Mouse (Mus musculus): Measurements from ENCODE around the gene Il6st. TPM values are rescaled to one million over a fixed set of nuclear protein-coding genes. Genes with fewer than 3 reads are reported as not detected.
A peak's percentile ranks its signal among the peaks of the same experiment; 100 is the strongest.

Il6st gene
- total RNA-seq, 4 experiments from 2014 or later: 87.6 to 105 (median 97.0) TPM

DNA sequence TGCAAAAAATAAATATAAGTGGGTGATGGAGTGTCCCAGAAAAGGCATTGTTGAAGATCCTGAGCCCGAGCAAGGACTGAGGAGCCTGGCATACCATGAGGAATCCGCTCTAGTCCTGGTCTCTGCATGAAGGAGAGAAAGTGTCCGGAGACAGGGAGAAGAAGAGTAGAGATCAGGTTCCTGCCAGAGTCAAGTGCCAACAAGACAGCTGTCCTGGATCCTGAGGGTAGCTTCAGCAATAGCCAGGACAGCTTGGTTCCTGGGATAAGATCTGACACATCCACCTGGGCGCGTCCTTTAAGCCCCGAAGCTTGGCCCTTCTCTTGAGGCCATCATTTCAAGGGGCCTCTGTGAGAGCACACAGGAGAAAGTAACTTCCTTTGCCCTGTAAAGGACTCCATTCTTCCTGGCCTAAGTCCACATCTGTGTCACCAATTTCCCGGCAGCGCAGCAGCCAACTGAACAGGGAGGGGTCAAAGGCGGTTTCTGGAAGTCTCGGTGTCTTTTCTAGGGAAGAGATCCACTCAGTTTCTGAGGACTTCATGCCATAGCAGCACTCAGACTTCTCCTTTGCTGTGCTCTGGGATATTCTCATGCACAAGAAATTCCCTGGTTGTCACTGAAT is 59.6 kb downstream of the Il6st start:
- DNase-seq (ENCODE audit: low spot score in 2 of 2): no peak

DNA sequence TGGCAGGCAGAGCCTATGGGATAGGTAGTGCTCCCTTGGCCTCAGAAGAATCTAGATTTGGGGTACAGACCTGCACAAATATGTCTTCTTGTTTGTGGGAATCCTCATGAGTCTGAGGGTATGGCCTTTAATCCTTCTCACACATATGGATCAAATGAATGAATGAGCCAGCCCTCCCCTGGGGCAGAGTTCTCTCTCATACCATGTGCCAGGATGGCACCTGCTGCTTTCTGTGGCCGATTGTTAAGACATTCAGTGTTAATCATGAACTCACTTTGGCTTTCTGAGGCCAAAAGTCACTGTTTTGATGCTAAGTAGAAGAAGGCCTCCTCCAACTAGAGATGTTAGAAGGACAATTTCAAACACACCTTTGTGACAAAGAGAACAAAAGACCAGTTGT is 63.3 kb downstream of the Il6st start:
- DNase-seq (ENCODE audit: low spot score in 2 of 2): no peak

DNA sequence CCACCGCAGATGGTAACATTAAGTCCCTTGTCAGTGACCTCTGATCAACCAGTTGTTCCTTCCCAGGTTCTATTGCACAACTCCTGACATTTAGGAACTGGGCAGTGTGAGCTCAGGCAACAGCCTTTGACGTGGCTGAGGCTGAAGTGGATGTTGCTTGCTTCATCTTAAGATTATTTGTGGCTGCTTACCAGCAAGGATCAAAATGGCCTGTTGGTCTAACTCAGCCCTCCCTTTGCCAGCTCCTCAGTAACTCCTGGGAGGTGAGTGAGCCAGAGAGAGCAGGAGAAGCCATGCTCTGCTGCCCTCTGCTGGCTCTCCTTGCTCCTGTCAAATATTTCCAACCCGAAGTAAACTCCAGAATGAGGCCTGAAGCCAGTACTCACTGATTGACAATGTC is 66.0 kb downstream of the Il6st start:
- peak; percentile 25 to 57 for DNase-seq (ENCODE audit: low spot score in 2 of 2)

DNA sequence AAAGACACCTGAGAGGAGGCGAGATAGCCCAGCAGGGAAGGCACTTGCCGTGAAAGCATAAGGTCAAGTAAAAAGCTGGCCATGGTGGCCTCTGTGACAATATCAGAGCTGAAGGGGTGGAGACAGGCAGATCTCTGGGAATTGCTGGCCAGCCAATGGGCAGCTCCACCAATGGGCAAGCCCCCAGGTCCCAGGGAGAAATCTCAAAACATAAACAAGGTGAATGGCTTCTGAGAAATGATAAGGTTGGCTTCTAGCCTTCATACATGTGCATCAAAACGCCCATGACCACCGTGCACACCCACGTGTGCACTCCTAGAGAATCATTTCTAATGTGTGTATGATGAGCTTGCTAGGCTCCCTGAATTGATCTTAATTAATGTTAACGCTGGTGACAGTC is 68.4 kb downstream of the Il6st start:
- no peak for DNase-seq (ENCODE audit: low spot score in 2 of 2)

DNA sequence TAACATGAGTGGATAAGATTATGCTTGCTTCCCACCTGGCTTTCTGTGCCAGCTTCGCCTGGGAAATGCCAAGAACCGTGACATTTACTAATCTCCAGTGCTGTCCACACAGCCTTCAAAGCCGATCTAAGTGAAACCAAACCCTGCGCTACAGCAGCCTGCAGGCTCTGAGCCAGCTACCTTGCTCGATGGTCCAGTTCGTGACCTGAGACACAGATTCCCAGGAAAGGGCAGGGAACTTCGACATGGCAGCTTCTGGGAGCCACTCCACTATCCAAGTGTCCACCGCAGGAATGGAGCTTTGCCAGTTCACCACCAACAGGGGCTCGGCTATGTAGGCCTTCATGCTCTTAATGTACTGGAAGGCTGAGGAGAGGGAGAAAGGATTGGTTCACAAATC is 69.7 kb downstream of the Il6st start:
- no peak for DNase-seq (ENCODE audit: low spot score in 2 of 2)

DNA sequence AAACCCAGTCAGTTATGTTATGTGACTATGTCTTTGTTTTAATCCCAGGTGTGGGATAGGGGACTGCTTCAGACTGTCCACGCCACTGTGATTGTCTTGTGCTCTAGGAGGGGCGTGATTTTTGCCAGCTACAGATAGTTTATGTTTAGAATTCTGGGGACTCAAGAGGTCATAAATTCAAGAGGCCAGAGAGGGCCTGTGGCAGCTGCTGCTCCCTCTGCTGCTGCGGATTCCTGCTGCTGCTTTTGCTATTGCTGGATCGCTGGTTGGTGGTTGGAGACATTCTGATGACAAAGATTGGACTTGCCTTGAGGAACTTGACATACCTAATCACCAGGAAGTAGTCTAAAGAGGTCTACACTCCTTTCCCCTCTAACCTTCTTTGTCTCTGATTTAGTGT is 72.7 kb downstream of the Il6st start:
- no peak for DNase-seq (ENCODE audit: low spot score in 2 of 2)

DNA sequence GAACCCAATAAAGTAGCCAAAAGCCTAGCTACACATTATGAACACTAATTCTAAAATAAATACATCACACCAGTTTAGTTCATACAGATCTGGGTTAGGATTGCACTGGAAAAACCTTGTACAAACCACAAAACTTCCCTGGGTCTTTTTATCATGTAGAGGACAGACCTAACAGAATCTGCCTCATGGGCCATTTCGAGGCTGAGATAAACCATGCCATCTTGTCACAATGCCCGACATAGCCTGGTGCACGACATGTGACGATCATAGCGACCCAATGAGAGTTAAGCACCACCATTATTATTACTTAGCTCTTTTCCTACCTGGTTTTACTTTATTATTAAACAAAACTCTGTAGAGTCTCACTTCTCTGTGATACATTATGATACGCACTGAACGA is 73.2 kb downstream of the Il6st start:
- no peak for DNase-seq (ENCODE audit: low spot score in 2 of 2)

GRCm38 (mm10) chr13:112540616-112541015 is 76.7 kb downstream of the Il6st start:
- no peak for DNase-seq (ENCODE audit: low spot score in 2 of 2)

- no peak for DNase-seq (ENCODE audit: low spot score in 2 of 2)
Observed at GRCm38 (mm10) chr13:112541223-112541975, 77.5 kb downstream of the Il6st start.

DNA sequence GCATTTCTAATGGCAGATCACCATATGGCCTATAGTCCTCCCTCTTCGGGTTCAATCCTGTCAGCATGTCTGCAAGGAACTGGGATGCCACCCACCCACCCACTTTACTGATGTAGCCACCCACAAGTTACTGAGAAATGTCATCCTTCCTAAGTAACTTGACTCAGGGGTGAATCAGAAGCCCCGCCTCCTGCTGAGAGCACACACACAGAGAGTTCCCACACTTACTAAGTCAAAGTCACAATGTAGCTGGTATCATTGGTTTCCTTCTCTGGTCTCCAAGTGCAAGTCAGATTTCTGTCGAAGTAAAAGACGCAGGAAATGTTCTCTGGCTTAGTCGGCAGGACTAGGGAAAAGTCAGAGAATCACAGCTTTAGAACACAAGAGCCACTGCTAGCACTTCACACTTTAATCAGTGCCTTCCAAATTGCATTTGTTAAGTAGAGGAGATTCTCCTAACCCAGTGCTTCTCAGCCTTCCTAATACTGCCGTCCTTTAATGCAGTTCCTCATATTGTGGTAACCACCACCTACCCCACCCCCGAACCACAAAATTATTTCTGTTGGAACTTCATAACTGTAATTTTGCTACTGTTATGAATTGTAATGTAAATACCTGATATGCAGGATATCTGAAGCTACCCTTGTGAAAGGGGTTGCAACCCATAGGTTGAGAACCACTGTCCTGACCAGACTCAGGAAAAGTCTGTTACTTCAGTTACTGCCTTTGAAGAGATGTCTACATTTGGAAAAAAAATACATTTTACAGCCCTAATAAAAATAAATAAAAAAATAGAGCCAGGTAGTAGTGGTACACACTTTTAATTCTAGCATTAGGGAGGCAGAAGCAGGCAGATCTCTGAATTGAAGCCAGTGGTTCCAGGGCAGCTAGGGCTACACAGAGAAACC is 88.0 kb downstream of the Il6st start:
- DNase-seq (ENCODE audit: low spot score in 2 of 2): no peak

DNA sequence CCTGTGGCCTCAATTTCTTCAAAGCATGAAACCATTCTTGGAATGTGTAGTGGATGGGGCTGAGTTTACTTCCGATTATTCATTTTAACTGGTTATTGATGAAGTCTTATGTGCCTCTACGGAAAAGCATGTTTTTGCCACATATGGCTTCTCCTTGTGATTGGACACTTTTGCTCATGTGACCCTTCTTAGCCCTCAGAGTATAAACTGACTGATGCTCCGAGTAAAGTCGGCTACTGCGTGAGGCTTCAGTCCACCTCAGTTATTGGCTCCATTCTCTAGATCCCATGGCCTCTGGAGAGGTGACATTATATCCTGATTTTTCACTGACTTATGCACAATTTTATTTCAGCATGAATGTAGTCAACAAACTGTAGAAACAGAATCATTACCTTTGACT is 89.4 kb downstream of the Il6st start:
- no peak for DNase-seq (ENCODE audit: low spot score in 2 of 2)

DNA sequence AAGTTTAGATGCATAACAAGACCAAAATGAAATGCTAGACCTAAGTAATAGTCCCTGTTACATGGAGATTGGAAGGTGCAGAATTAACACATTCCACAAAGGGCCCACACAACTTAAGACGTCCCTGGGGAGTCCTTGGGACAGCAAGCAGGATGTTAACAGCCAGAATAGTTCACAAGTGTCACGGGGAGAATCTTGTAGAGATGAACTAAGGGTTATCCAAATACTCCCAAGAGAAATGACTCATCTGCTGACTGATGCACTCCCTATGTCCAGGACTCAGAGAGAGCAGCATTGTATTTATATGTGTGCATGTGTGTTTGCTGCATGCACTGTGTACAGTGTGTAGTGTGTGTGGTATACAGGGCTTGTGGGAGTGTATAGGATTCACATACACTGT is 92.6 kb downstream of the Il6st start:
- no peak for DNase-seq (ENCODE audit: low spot score in 2 of 2)

Other genes starting within 250 kb of the Il6st start
- gene Ankrd55, start 175.6 kb upstream of the Il6st start, total RNA-seq (2022): 1 to 10 TPM; 3.8 to 5.5 (median 4.2) TPM
- gene Il31ra, start 130.3 kb downstream of the Il6st start, total RNA-seq (2022): under 1 TPM in 3 of 4 experiments, not detected in 1; 0.24 to 0.91 (median 0.30) TPM
- 1 to 10 TPM; 1.5 to 3.5 (median 2.1) TPM for gene Ddx4, start 188.4 kb downstream of the Il6st start, total RNA-seq (2022)
- gene Slc38a9, start 196.7 kb downstream of the Il6st start, total RNA-seq (2022): 10 to 100 TPM; 27.0 to 35.3 (median 27.6) TPM

All from layer of hippocampus, adult 8-10 months (tissue).